Mouse (Mus musculus): ENCODE measurements around the gene Zfp965.
"Not testable (repeated sequence)": the region's sequence is repeated elsewhere in the genome, so short reads cannot be mapped to it uniquely, and the experiment has no call there.

Gene Zfp965

GRCm38 (mm10) chr2:175469685-175470084, at the start of gene Zfp965:
Gene Zfp965, plus strand, starts transcription at chr2:175469985.
- DNase-seq (ENCODE audit: low read depth) = not testable (repeated sequence)

- DNase-seq (ENCODE audit: low read depth) = not testable (repeated sequence)
Observed at GRCm38 (mm10) chr2:175435707-175436106, 34.1 kb upstream of the Zfp965 start, which contains the start of gene Gm4724. Gene Gm4724, minus strand, starts transcription at chr2:175435807.
